Mouse (Mus musculus): ENCODE measurements around the gene H6pd. TPM values are rescaled to one million over a fixed set of nuclear protein-coding genes. Genes with fewer than 3 reads are reported as not detected.

H6pd gene
- total RNA-seq, 2 experiments from 2014 or later, result 10.2 to 10.6 TPM

GRCm38 (mm10) chr4:149948119-149948518 lies 60.7 kb downstream of the H6pd start:
- no peak for DNase-seq (ENCODE audit: low spot score in 2 of 2)

- no peak for DNase-seq (ENCODE audit: low spot score in 2 of 2)
These were observed 61.4 kb downstream of the H6pd start for GRCm38 (mm10) chr4:149947396-149947795.

GRCm38 (mm10) chr4:149945194-149945593 lies 63.6 kb downstream of the H6pd start:
- DNase-seq (ENCODE audit: low spot score in 2 of 2), result no peak

GRCm38 (mm10) chr4:149944214-149944613 lies 64.6 kb downstream of the H6pd start:
- DNase-seq (ENCODE audit: low spot score in 2 of 2), result no peak

GRCm38 (mm10) chr4:149942831-149943741 lies 65.7 kb downstream of the H6pd start:
- DNase-seq (ENCODE audit: low spot score in 2 of 2), result no peak

GRCm38 (mm10) chr4:149941067-149941755 lies 67.6 kb downstream of the H6pd start:
- DNase-seq (ENCODE audit: low spot score in 2 of 2), result no peak

GRCm38 (mm10) chr4:149938701-149939100 lies 70.1 kb downstream of the H6pd start:
- no peak for DNase-seq (ENCODE audit: low spot score in 2 of 2)

GRCm38 (mm10) chr4:149936921-149937320 lies 71.9 kb downstream of the H6pd start:
- no peak for DNase-seq (ENCODE audit: low spot score in 2 of 2)

- no peak for DNase-seq (ENCODE audit: low spot score in 2 of 2)
These were observed 73.4 kb downstream of the H6pd start for GRCm38 (mm10) chr4:149935470-149935869.

- no peak for DNase-seq (ENCODE audit: low spot score in 2 of 2)
These were observed 75.1 kb downstream of the H6pd start for GRCm38 (mm10) chr4:149933519-149934245.

GRCm38 (mm10) chr4:149933025-149933424 lies 75.8 kb downstream of the H6pd start:
- no peak for DNase-seq (ENCODE audit: low spot score in 2 of 2)

GRCm38 (mm10) chr4:149932108-149932815 lies 76.6 kb downstream of the H6pd start:
- DNase-seq (ENCODE audit: low spot score in 2 of 2), result no peak

GRCm38 (mm10) chr4:149930755-149931154 lies 78.1 kb downstream of the H6pd start:
- DNase-seq (ENCODE audit: low spot score in 2 of 2), result no peak

Other genes starting within 250 kb of the H6pd start
- 10 to 100 TPM; 31.4 to 34.2 TPM for gene Slc25a33, start 234.7 kb downstream of the H6pd start, total RNA-seq (2021)
- 10 to 100 TPM; 27.2 to 36.3 TPM for gene Spsb1, start 54.0 kb downstream of the H6pd start, total RNA-seq (2021)
- 1 to 10 TPM; 1.2 to 1.5 TPM for gene Gpr157, start 78.3 kb upstream of the H6pd start, total RNA-seq (2021)
- 1 to 10 TPM; 4.9 to 6.0 TPM for gene Slc2a5, start 110.3 kb upstream of the H6pd start, total RNA-seq (2021)
- not detected for gene Slc2a7, start 139.9 kb upstream of the H6pd start, total RNA-seq (2021)
- gene Car6, start 192.3 kb upstream of the H6pd start, total RNA-seq (2021), result not detected
- gene Eno1, start 227.7 kb upstream of the H6pd start, total RNA-seq (2021), result 100 to 1,000 TPM; 421 to 451 TPM